ENCODE assay signal across 11 mouse cellular contexts in genomic region chr19:37956006-37956405, GRCm38 (mm10).
A peak's percentile ranks its signal among the peaks of the same experiment; 100 is the strongest.
DNase-seq lines count a peak whose midpoint lies in the region; TF ChIP-seq lines count a peak whose summit lies in the region.
"Had no signal": no experiment of that assay in that cellular context is flagged by ENCODE, and none has a peak within 500 bp of the region (broad histone marks: within the 10 kb centered on the region; RNA-seq: fewer than 3 reads in every experiment).

No protein-coding gene starts in this region.

- DNase-seq in gastrocnemius, adult 2 months = no peak
- no peak for DNase-seq in gastrocnemius, postnatal 25 days
- DNase-seq in NIH3T3 (ENCODE audit: low read depth) = peak; percentile 88
- DNase-seq in lung, adult 2 months = peak; percentile 42
- DNase-seq in left cerebral cortex, adult 11 months (ENCODE audit: low spot score) = no peak
- no peak for DNase-seq in frontal cortex, postnatal 10 days (ENCODE audit: low spot score in 2 of 2)
- DNase-seq in thymus, postnatal 10 days (ENCODE audit: low spot score in 2 of 2) = no peak

- peak overlapping the region; percentile 31 for H3K27ac ChIP-seq in gastrocnemius, adult 2 months
- H3K27ac ChIP-seq in macrophage = peak overlapping the region; percentile 57
- H3K27ac ChIP-seq: forebrain, embryonic 12.5 days; liver, embryonic 14.5 days; midbrain, embryonic 12.5 days had no signal

- no peak for TF ChIP-seq CTCF in gastrocnemius, adult 2 months (IDR thresholded peaks at IDR 0.05)
- no peak for TF ChIP-seq CTCF in lung, adult 2 months (IDR thresholded peaks at IDR 0.05; ENCODE audit: insufficient read depth, low read length)

- 35% methylated on average over 3 of the region's 3 CpGs for WGBS in lung, adult 2 months
- WGBS in macrophage (ENCODE audit: missing documents) = 69% methylated on average over 3 of the region's 3 CpGs

- intact Hi-C loops in gastrocnemius, adult 2 months (cut with DNase I) = loop anchor here (10.0 kb wide), 1 partner anchor 229 kb away; no protein-coding TSS in a partner anchor

- no peak overlapping the region for H3K4me3 ChIP-seq in gastrocnemius, adult 2 months
- H3K4me3 ChIP-seq in lung, adult 2 months (replicated peaks; ENCODE audit: extremely low read depth, low read depth, low read length) = no peak overlapping the region
- H3K4me3 ChIP-seq in macrophage (ENCODE audit: inconsistent target) = no peak overlapping the region
- H3K4me3 ChIP-seq: forebrain, embryonic 12.5 days; midbrain, embryonic 12.5 days had no signal

- H3K4me1 ChIP-seq in lung, adult 2 months (ENCODE audit: control insufficient read depth, insufficient read depth, low read length) = peaks cover 5% of the 10 kb centered on the region
- H3K4me1 ChIP-seq: forebrain, embryonic 12.5 days; midbrain, embryonic 12.5 days had no signal

- no peaks in the 10 kb centered on the region for H3K79me2 ChIP-seq in macrophage (ENCODE audit: inconsistent target)

- peaks cover 56% of the 10 kb centered on the region for H3K36me3 ChIP-seq in macrophage (ENCODE audit: inconsistent target)
- H3K36me3 ChIP-seq: forebrain, embryonic 12.5 days; midbrain, embryonic 12.5 days had no signal

- TF ChIP-seq POLR2A in lung, adult 2 months (IDR thresholded peaks at IDR 0.05; ENCODE audit: borderline replicate concordance, extremely low read depth, low read depth, low read length) = no peak

Comparison
In these comparisons a context has a peak if more than half of its experiments do, and no peak if none do; other contexts are left out.
1. DNase-seq: peak in NIH3T3 (single experiment) and lung, adult 2 months (single experiment); none in gastrocnemius, adult 2 months (single experiment), gastrocnemius, postnatal 25 days (single experiment), left cerebral cortex, adult 11 months (single experiment), frontal cortex, postnatal 10 days (0 of 2) and thymus, postnatal 10 days (0 of 2).